ENCODE assay signal across 19 mouse cellular contexts in genomic region chr15:31245934-31246333, GRCm38 (mm10). TPM values are rescaled to one million over a fixed set of nuclear protein-coding genes. Genes with fewer than 3 reads are reported as not detected.
DNase-seq lines count a peak whose midpoint lies in the region; ATAC-seq and TF ChIP-seq lines count a peak whose summit lies in the region.
"Had no signal": no experiment of that assay in that cellular context is flagged by ENCODE, and none has a peak within 500 bp of the region (broad histone marks: within the 10 kb centered on the region; RNA-seq: fewer than 3 reads in every experiment).

No protein-coding gene starts in this region.

- H3K4me3 ChIP-seq in heart, embryonic 10.5 days = no peak overlapping the region
- H3K4me3 ChIP-seq in kidney, postnatal 0 days (replicated peaks; ENCODE audit: low read depth, low read length) = no peak overlapping the region
- peak overlapping the region; percentile 54 for H3K4me3 ChIP-seq in E14TG2a.4 (replicated peaks; ENCODE audit: low read length)
- no peak overlapping the region for H3K4me3 ChIP-seq in heart, postnatal 0 days (ENCODE audit: low read depth, low read length)
- H3K4me3 ChIP-seq in hindbrain, postnatal 0 days (ENCODE audit: low read length) = no peak overlapping the region
- H3K4me3 ChIP-seq: gastrocnemius, adult 2 months; lung, embryonic 15.5 days; midbrain, embryonic 10.5 days; stomach, embryonic 15.5 days had no signal

- peaks cover 8% of the 10 kb centered on the region; the same call in 1 of the 2 replicates for H3K36me3 ChIP-seq in heart, embryonic 10.5 days
- peaks cover under 1% of the 10 kb centered on the region for H3K36me3 ChIP-seq in kidney, postnatal 0 days (ENCODE audit: insufficient read depth, low read length)
- H3K36me3 ChIP-seq in E14TG2a.4 (ENCODE audit: insufficient read depth, low read length) = no peaks in the 10 kb centered on the region
- H3K36me3 ChIP-seq in heart, postnatal 0 days (replicated peaks; ENCODE audit: control insufficient read depth, insufficient read depth, low read length) = no peaks in the 10 kb centered on the region; the same call in 1 of the 2 replicates
- H3K36me3 ChIP-seq in hindbrain, postnatal 0 days (ENCODE audit: insufficient read depth, low read length) = no peaks in the 10 kb centered on the region
- H3K36me3 ChIP-seq: G1E had no signal

- intact Hi-C loops in heart, postnatal 25 days (cut with DNase I) = no loop called here

- TF ChIP-seq EP300 in heart, postnatal 0 days (IDR thresholded peaks at IDR 0.05; ENCODE audit: low read depth) = no peak

- H3K27me3 ChIP-seq in heart, embryonic 10.5 days (ENCODE audit: insufficient read depth, poor library complexity, severe bottlenecking) = no peaks in the 10 kb centered on the region
- H3K27me3 ChIP-seq in kidney, postnatal 0 days (ENCODE audit: insufficient read depth, low read length) = no peaks in the 10 kb centered on the region
- H3K27me3 ChIP-seq in E14TG2a.4 (ENCODE audit: insufficient read depth, low read length) = peaks cover 20% of the 10 kb centered on the region
- H3K27me3 ChIP-seq in heart, postnatal 0 days (ENCODE audit: control insufficient read depth, insufficient read depth, low read length) = no peaks in the 10 kb centered on the region
- H3K27me3 ChIP-seq in hindbrain, postnatal 0 days (ENCODE audit: insufficient read depth, low read length) = no peaks in the 10 kb centered on the region
- H3K27me3 ChIP-seq: lung, embryonic 15.5 days; stomach, embryonic 15.5 days had no signal

- H3K27ac ChIP-seq in heart, embryonic 10.5 days = peak overlapping the region; percentile 52
- H3K27ac ChIP-seq in kidney, postnatal 0 days = no peak overlapping the region
- H3K27ac ChIP-seq in heart, postnatal 0 days (ENCODE audit: low read depth) = peak overlapping the region; percentile 41; the same call in 1 of the 2 replicates
- H3K27ac ChIP-seq in hindbrain, postnatal 0 days = no peak overlapping the region
- H3K27ac ChIP-seq: lung, embryonic 15.5 days; midbrain, embryonic 10.5 days; stomach, embryonic 15.5 days had no signal

- 0 out of 2 replicates have a peak, but pooled peaks cover 5% of the 10 kb centered on the region for H3K9me3 ChIP-seq in heart, embryonic 10.5 days
- no peaks in the 10 kb centered on the region; the same call in 1 of the 2 replicates for H3K9me3 ChIP-seq in kidney, postnatal 0 days (replicated peaks; ENCODE audit: low read length)
- peaks cover 10% of the 10 kb centered on the region for H3K9me3 ChIP-seq in E14TG2a.4 (ENCODE audit: low read length)
- H3K9me3 ChIP-seq in heart, postnatal 0 days (replicated peaks; ENCODE audit: control insufficient read depth, low read length) = no peaks in the 10 kb centered on the region
- no peaks in the 10 kb centered on the region for H3K9me3 ChIP-seq in hindbrain, postnatal 0 days (ENCODE audit: low read length)
- H3K9me3 ChIP-seq: lung, embryonic 15.5 days; stomach, embryonic 15.5 days had no signal

- DNase-seq in heart, embryonic 10.5 days (ENCODE audit: low spot score) = no peak
- no peak for DNase-seq in heart, postnatal 25 days (ENCODE audit: low spot score)
- DNase-seq in kidney, postnatal 0 days (ENCODE audit: low spot score) = no peak
- DNase-seq in kidney, postnatal 36 days = no peak
- DNase-seq in heart, postnatal 0 days (ENCODE audit: low spot score) = peak; percentile 45
- no peak for DNase-seq in thymus, postnatal 0 days (ENCODE audit: low spot score)
- DNase-seq in hindbrain, postnatal 0 days (ENCODE audit: low spot score) = no peak
- DNase-seq: adrenal gland, postnatal 14 days; cerebellum, adult 9-10 months; gastrocnemius, adult 2 months; liver; thymus, postnatal 36 days had no signal

- TF ChIP-seq CTCF in kidney, postnatal 0 days (IDR thresholded peaks at IDR 0.05; ENCODE audit: low read depth) = no peak
- TF ChIP-seq CTCF in E14TG2a.4 (conservative IDR thresholded peaks at IDR 0.05; ENCODE audit: low read length) = no peak
- TF ChIP-seq CTCF in heart, postnatal 0 days (IDR thresholded peaks at IDR 0.05; ENCODE audit: low read depth) = no peak
- no peak for TF ChIP-seq CTCF in hindbrain, postnatal 0 days (IDR thresholded peaks at IDR 0.05; ENCODE audit: low read depth)

- H3K9ac ChIP-seq in kidney, postnatal 0 days (ENCODE audit: low read depth, low read length) = no peak overlapping the region
- H3K9ac ChIP-seq in heart, postnatal 0 days (replicated peaks; ENCODE audit: low read depth, low read length) = no peak overlapping the region
- no peak overlapping the region for H3K9ac ChIP-seq in hindbrain, postnatal 0 days (replicated peaks; ENCODE audit: low read length)
- H3K9ac ChIP-seq: lung, embryonic 15.5 days; stomach, embryonic 15.5 days had no signal

- H3K4me2 ChIP-seq in kidney, postnatal 0 days (ENCODE audit: low read length) = no peak overlapping the region
- no peak overlapping the region for H3K4me2 ChIP-seq in heart, postnatal 0 days (ENCODE audit: low read depth, low read length)
- no peak overlapping the region for H3K4me2 ChIP-seq in hindbrain, postnatal 0 days (ENCODE audit: low read depth, low read length)
- H3K4me2 ChIP-seq: lung, embryonic 15.5 days; stomach, embryonic 15.5 days had no signal

- peak; percentile 70; the same call in 1 of the 2 replicates for ATAC-seq in kidney, postnatal 0 days (replicated peaks; ENCODE audit: low FRiP score, low read depth)
- peak; percentile 85 for ATAC-seq in heart, postnatal 0 days (ENCODE audit: insufficient read depth, low read depth)
- ATAC-seq in hindbrain, postnatal 0 days = no peak
- ATAC-seq: forebrain, embryonic 16.5 days; inflammation-experienced regulatory T-cells, adult 6 months had no signal

- WGBS in heart, embryonic 10.5 days = 43% methylated on average over 9 of the region's 9 CpGs
- 56% methylated on average over 9 of the region's 9 CpGs for WGBS in kidney, postnatal 0 days
- WGBS in heart, postnatal 0 days = 31% methylated on average over 9 of the region's 9 CpGs
- WGBS in hindbrain, postnatal 0 days = 79% methylated on average over 9 of the region's 9 CpGs

- H3K4me1 ChIP-seq in heart, embryonic 10.5 days = peaks cover 29% of the 10 kb centered on the region
- H3K4me1 ChIP-seq in kidney, postnatal 0 days (replicated peaks; ENCODE audit: insufficient read depth, low read length) = peaks cover 7% of the 10 kb centered on the region; the same call in 1 of the 2 replicates
- peaks cover 23% of the 10 kb centered on the region for H3K4me1 ChIP-seq in E14TG2a.4 (replicated peaks; ENCODE audit: low read depth, low read length)
- H3K4me1 ChIP-seq in heart, postnatal 0 days (ENCODE audit: control insufficient read depth, insufficient read depth) = peaks cover 16% of the 10 kb centered on the region
- H3K4me1 ChIP-seq in hindbrain, postnatal 0 days (ENCODE audit: insufficient read depth, low read length) = peaks cover 7% of the 10 kb centered on the region; the same call in 1 of the 2 replicates
- H3K4me1 ChIP-seq: stomach, embryonic 15.5 days had no signal

RNA-seq across cellular contexts. Expression of gene Dap, which starts 21.8 kb away (rescaled TPM):
- polyA plus RNA-seq in heart, embryonic 10.5 days (2016; fragmentation: Nextera tagmentation; extraction: Ambion mirVana) = 38.1 and 49.2 TPM in 2 replicates
- 10 to 100 TPM; 20.4 to 20.7 TPM for total RNA-seq in heart, postnatal 25 days (2021)
- polyA plus RNA-seq in kidney, postnatal 0 days (2015; fragmentation: Nextera tagmentation; extraction: Ambion mirVana) = 127 and 131 TPM in 2 replicates
- total RNA-seq in heart, postnatal 0 days (2014; rRNA removed; ENCODE audit: low replicate concordance) = 36.8 and 162 TPM in 2 replicates
- 47.5 and 50.3 TPM in 2 replicates for polyA plus RNA-seq in heart, postnatal 0 days (2015; fragmentation: Nextera tagmentation; extraction: Ambion mirVana)
- 88.6 and 89.5 TPM in 2 replicates for polyA plus RNA-seq in thymus, postnatal 0 days (2015; fragmentation: Nextera tagmentation; extraction: Ambion mirVana)
- total RNA-seq in hindbrain, postnatal 0 days (2014; rRNA removed) = 17.6 and 39.0 TPM in 2 replicates
- polyA plus RNA-seq in hindbrain, postnatal 0 days (2015; fragmentation: Nextera tagmentation; extraction: Ambion mirVana) = 26.5 and 29.5 TPM in 2 replicates

Comparison
In these comparisons a context has a peak if more than half of its experiments do, and no peak if none do; other contexts are left out.
1. H3K27ac ChIP-seq: peak in heart, embryonic 10.5 days (single experiment) and heart, postnatal 0 days (single experiment); none in kidney, postnatal 0 days (single experiment) and hindbrain, postnatal 0 days (single experiment).